Mouse (Mus musculus) megakaryocyte, embryonic 14.5 days (primary cell): ENCODE data around the gene Mrps7.

ENCODE experiments used
- FLI1 ChIP-seq: IDR thresholded peaks from 2 replicates; pipeline ENCODE4 v1.6.1; 2012; ENCODE audit warnings: low read length, inconsistent platforms, mixed read lengths
- GATA1 ChIP-seq: IDR thresholded peaks from 3 replicates; pipeline ENCODE4 v1.6.1; 2012; ENCODE audit warnings: mixed read lengths, low read length, inconsistent platforms, borderline replicate concordance

DNA sequence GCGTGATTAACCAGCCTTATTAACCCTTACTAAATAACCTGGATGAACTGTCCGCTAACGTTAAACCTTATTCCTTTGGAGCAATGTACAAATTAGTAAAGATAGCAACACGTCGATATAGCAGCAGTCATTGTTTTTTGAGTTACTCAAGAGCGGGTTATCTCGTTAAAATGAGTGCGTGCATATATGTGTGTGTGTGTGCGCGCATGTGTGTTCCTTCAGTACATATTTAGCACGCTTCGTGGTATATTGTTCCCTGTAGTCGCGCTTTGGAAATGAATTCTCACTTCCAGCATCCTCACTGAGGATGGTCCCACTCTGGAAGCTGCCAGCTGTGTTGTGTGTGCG, 623 bp upstream of the Mrps7 start:
- TF ChIP-seq GATA1 (no peak), FLI1 (no peak)
